In the genomic region with DNA sequence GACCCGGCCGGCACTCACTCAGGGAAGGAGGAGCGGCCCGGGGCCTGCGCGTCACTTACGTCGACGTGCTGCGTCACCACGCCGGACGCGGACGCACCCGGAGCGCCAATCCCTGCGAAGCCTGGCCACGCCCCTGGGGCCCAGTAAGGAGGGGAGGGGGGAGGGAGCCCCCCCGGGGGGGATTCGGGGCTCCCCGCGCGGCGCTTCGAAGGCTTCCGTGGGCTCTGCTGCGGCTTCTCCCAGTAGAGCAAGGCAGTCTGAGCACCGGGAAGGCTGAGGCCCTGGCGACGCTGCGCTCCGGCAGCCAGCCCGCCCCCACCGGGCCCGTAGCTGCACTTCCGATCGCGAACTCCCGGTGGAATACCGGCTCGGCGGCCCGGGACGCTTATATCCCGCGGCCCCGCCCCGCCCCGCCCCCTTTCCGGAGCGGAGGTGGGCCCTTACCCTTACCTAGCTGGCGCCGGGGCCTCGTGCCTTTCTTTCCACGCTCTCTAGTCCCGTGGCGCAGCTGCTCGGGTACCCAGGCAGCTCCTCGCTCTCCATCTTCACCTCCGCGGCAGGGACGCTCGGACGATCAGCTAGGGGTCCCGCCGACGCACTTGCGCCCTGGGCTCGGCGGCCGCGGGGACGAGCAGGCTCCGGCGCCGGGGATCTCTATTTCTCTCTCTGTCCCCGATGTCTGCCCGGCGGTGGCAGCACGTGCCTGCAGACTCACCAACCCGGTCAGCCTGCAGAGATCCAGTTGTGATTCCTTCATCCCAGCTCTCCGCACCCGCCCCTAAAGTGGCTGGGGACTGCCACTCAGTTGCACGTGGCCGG, we compare ENCODE assay signal across 8 mouse cellular contexts. TPM values are rescaled to one million over a fixed set of nuclear protein-coding genes. Genes with fewer than 3 reads are reported as not detected.
DNase-seq lines count a peak whose midpoint lies in the region; ATAC-seq and TF ChIP-seq lines count a peak whose summit lies in the region.

Gene Zfp131 (minus strand): TSS at position 129 of the 819 bp plus-strand sequence.

- TF ChIP-seq CTCF in bone marrow, adult 2 months (IDR thresholded peaks at IDR 0.05; ENCODE audit: control insufficient read depth, insufficient read depth, low read length), result no peak

- H3K4me1 ChIP-seq in bone marrow, adult 2 months (ENCODE audit: control insufficient read depth, insufficient read depth, low read length), result peaks cover 1% of the 10 kb centered on the region; the same call in 1 of the 2 replicates
- H3K4me1 ChIP-seq in embryonic facial prominence, embryonic 15.5 days, result peaks cover 19% of the 10 kb centered on the region
- peaks cover 9% of the 10 kb centered on the region for H3K4me1 ChIP-seq in kidney, embryonic 14.5 days (ENCODE audit: control insufficient read depth, insufficient read depth, low read length)
- peaks cover 13% of the 10 kb centered on the region for H3K4me1 ChIP-seq in limb, embryonic 15.5 days

- H3K27ac ChIP-seq in bone marrow, adult 2 months (ENCODE audit: control insufficient read depth, insufficient read depth, low read depth, low read length, poor library complexity), result peak within 1 kb of the TSS; percentile 98
- peak within 1 kb of the TSS; percentile 98 for H3K27ac ChIP-seq in embryonic facial prominence, embryonic 15.5 days (replicated peaks)
- peak within 1 kb of the TSS; percentile 89 for H3K27ac ChIP-seq in kidney, embryonic 14.5 days (ENCODE audit: low read depth, low read length)
- H3K27ac ChIP-seq in limb, embryonic 15.5 days, result peak within 1 kb of the TSS; percentile 97

- peak; percentile 95 for DNase-seq in 416B (ENCODE audit: low read depth)
- peak; percentile 93 for DNase-seq in heart, adult 9 months (ENCODE audit: low spot score in 2 of 2)
- peak; percentile 70 to 84 for DNase-seq in monocyte, adult 2 months (ENCODE audit: low read depth in 1 of 2, low spot score in 2 of 2)
- DNase-seq in spleen, postnatal 36 days (ENCODE audit: low spot score in 2 of 2), result peak; percentile 94

- no peaks in the 10 kb centered on the region for H3K27me3 ChIP-seq in embryonic facial prominence, embryonic 15.5 days
- H3K27me3 ChIP-seq in kidney, embryonic 14.5 days (ENCODE audit: control insufficient read depth, insufficient read depth, low read length), result no peaks in the 10 kb centered on the region
- H3K27me3 ChIP-seq in limb, embryonic 15.5 days, result no peaks in the 10 kb centered on the region

- WGBS in bone marrow, adult 2 months, result under 1% methylated on average over 84 of the region's 86 CpGs
- under 1% methylated on average over 71 of the region's 86 CpGs for WGBS in embryonic facial prominence, embryonic 15.5 days
- under 1% methylated on average over 70 of the region's 86 CpGs for WGBS in kidney, embryonic 14.5 days
- under 1% methylated on average over 80 of the region's 86 CpGs for WGBS in limb, embryonic 15.5 days

- H3K9me3 ChIP-seq in embryonic facial prominence, embryonic 15.5 days (replicated peaks), result no peaks in the 10 kb centered on the region
- no peaks in the 10 kb centered on the region for H3K9me3 ChIP-seq in kidney, embryonic 14.5 days (ENCODE audit: control insufficient read depth, low read length)
- no peaks in the 10 kb centered on the region for H3K9me3 ChIP-seq in limb, embryonic 15.5 days

- peak within 1 kb of the TSS; percentile 97 for H3K4me3 ChIP-seq in bone marrow, adult 2 months (replicated peaks; ENCODE audit: control insufficient read depth, low read depth, low read length)
- H3K4me3 ChIP-seq in embryonic facial prominence, embryonic 15.5 days (replicated peaks), result peak within 1 kb of the TSS; percentile 86
- peak within 1 kb of the TSS; percentile 88 for H3K4me3 ChIP-seq in kidney, embryonic 14.5 days (ENCODE audit: low read length)
- H3K4me3 ChIP-seq in limb, embryonic 15.5 days, result peak within 1 kb of the TSS; percentile 89

- peak; percentile 98 for ATAC-seq in embryonic facial prominence, embryonic 15.5 days (ENCODE audit: insufficient number of reproducible peaks, low FRiP score, low TSS enrichment, low read depth)
- peak; percentile 98 for ATAC-seq in kidney, embryonic 14.5 days (ENCODE audit: low FRiP score, low TSS enrichment)
- peak; percentile 98 for ATAC-seq in limb, embryonic 15.5 days (ENCODE audit: insufficient number of reproducible peaks, low FRiP score, low TSS enrichment, low read depth)

- H3K36me3 ChIP-seq in embryonic facial prominence, embryonic 15.5 days, result peaks cover 13% of the 10 kb centered on the region
- peaks cover 24% of the 10 kb centered on the region for H3K36me3 ChIP-seq in kidney, embryonic 14.5 days (ENCODE audit: control insufficient read depth, insufficient read depth, low read length)
- H3K36me3 ChIP-seq in limb, embryonic 15.5 days, result peaks cover 14% of the 10 kb centered on the region

- peak within 1 kb of the TSS; percentile 91 for H3K9ac ChIP-seq in embryonic facial prominence, embryonic 15.5 days
- peak within 1 kb of the TSS; percentile 76 for H3K9ac ChIP-seq in kidney, embryonic 14.5 days (ENCODE audit: low read depth, low read length)
- H3K9ac ChIP-seq in limb, embryonic 15.5 days, result peak within 1 kb of the TSS; percentile 90

- TF ChIP-seq POLR2A in bone marrow, adult 2 months (IDR thresholded peaks at IDR 0.05; ENCODE audit: borderline replicate concordance, control insufficient read depth, low read depth, low read length), result peak; percentile 33; the same call in 1 of the 2 replicates

- peak within 1 kb of the TSS; percentile 90 for H3K4me2 ChIP-seq in embryonic facial prominence, embryonic 15.5 days (replicated peaks)
- H3K4me2 ChIP-seq in kidney, embryonic 14.5 days (replicated peaks; ENCODE audit: low read depth, low read length), result peak within 1 kb of the TSS; percentile 53
- H3K4me2 ChIP-seq in limb, embryonic 15.5 days, result peak within 1 kb of the TSS; percentile 85

RNA-seq across cellular contexts. Expression of gene Zfp131, which starts in this region (rescaled TPM):
- 12.6 and 13.8 TPM in 2 replicates for polyA plus RNA-seq in bone marrow, adult 2 months (2011; ENCODE audit: insufficient read depth, insufficient read length, low replicate concordance, missing spikeins)
- polyA plus RNA-seq in embryonic facial prominence, embryonic 15.5 days (2015; fragmentation: Nextera tagmentation; extraction: Ambion mirVana), result 37.4 and 39.9 TPM in 2 replicates
- 41.7 and 43.8 TPM in 2 replicates for polyA plus RNA-seq in kidney, embryonic 14.5 days (2014; fragmentation: Nextera tagmentation; extraction: Ambion mirVana)
- 29.2 and 32.2 TPM in 2 replicates for polyA plus RNA-seq in limb, embryonic 15.5 days (2015; fragmentation: Nextera tagmentation; extraction: Ambion mirVana)

Comparison
In these comparisons a context has a peak if more than half of its experiments do, and no peak if none do; other contexts are left out.
1. Peak in every context shown above with its lines: DNase-seq, ATAC-seq, H3K4me3 ChIP-seq and H3K27ac ChIP-seq.